Mouse (Mus musculus) E14TG2a.4 (cell line): ENCODE measurements around the gene Thada.
"Not testable (repeated sequence)": the region's sequence is repeated elsewhere in the genome, so short reads cannot be mapped to it uniquely, and the experiment has no call there.

Experiments used
- H3K27me3 ChIP-seq: 2 replicates; pipeline ENCODE4 v1.6.1; 2014; ENCODE audit warnings: low read length, control low read depth; ENCODE audit not compliant: insufficient read depth
- H3K36me3 ChIP-seq: 2 replicates; pipeline ENCODE4 v1.6.1; 2014; ENCODE audit warnings: low read length, control low read depth; ENCODE audit not compliant: insufficient read depth
- H3K4me1 ChIP-seq: replicated peaks from 2 replicates; pipeline ENCODE4 v1.6.1; 2014; ENCODE audit warnings: low read depth, low read length, control low read depth
- H3K4me3 ChIP-seq: replicated peaks from 2 replicates; pipeline ENCODE4 v1.5.1; 2014; ENCODE audit warnings: mild to moderate bottlenecking, low read length
- H3K9me3 ChIP-seq: 2 replicates; pipeline ENCODE4 v1.6.1; 2014; ENCODE audit warnings: low read length, control low read depth
- CTCF ChIP-seq: conservative IDR thresholded peaks from 2 replicates; pipeline ENCODE4 v1.5.1; 2014; ENCODE audit warnings: low read length
- NANOG ChIP-seq: IDR thresholded peaks from 2 replicates; pipeline ENCODE4 v1.6.1; 2014; ENCODE audit warnings: borderline replicate concordance, low read length, mixed read lengths
- POU5F1 ChIP-seq: IDR thresholded peaks from 2 replicates; pipeline ENCODE4 v1.6.1; 2014; ENCODE audit warnings: low read length, borderline replicate concordance

The Thada gene

DNA sequence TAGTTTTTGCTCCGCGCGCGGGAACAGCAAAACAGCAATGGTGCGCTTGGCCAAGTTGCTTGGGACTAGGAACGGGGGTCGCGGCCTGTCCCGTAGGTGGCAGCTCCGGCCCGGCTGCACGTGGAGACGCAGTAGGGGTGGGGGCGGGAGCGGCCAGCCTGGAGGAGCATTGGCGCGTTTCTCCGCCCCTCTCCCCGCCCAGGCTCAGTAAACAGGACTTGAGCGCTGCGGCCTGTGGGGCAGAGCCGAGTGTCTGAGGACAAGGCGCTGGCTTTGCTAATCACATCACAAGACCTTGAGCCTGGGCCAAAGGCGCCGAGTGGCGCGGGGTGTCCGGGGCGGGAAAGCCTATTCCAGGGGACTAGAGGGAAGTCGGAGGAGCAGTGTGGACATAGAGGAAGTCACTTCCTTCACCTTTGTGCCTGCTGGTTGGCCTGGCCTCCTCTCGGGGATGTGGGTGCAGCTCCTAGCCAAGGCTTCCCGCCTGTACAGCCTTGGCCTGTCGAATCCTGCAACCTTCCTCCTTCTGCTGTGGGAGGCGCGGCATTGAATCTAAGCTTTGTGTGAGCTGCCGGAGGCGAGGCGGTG lies 277.5 kb downstream of the Thada start:
- H3K4me3 ChIP-seq: peak overlapping the region; percentile 87
- TF ChIP-seq POU5F1 (no peak), NANOG (no peak), CTCF (no peak)
- H3K27me3 ChIP-seq: peaks cover 5% of the 10 kb centered on the region; the same call in 1 of the 2 replicates
- peaks cover 33% of the 10 kb centered on the region for H3K4me1 ChIP-seq
- H3K9me3 ChIP-seq: no peaks in the 10 kb centered on the region
- H3K36me3 ChIP-seq: peaks cover 44% of the 10 kb centered on the region

DNA sequence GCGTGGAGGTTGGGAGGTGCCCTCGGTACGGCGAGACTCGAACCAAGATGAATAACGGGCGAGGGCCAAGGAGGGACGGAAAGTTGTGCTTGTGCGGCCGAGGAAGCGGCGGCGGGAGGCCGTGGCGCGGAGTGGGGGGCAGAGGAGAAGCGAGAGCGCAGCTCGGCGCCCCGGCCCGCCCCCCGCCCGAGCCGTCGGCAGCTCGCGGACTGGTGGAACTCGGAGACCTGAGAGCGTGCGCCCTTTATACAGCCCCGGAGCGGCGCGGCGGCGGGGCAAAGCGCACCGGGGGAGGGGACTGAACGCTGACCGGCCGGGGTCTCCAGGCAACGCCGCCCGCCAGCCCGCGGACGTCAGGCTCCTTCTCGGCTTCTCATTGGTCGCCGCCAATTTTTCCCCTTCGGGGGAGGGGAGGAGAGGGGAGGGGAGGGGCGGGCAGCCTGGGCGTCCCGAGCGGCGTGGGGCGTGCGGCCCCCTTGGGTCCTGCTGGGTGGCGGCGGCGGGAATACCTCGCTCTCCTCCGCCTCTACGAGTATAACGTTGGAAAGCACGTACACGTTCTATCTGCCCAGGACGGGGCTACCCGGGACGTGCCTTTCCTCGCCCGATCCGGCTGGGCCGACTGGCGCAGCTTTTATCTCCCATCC lies 278.2 kb downstream of the Thada start, which contains the start of gene Zfp36l2:
TSS of gene Zfp36l2 (minus strand) at position 221 of the 647 bp plus-strand sequence.
- no peak for TF ChIP-seq POU5F1
- no peak for TF ChIP-seq NANOG
- no peak for TF ChIP-seq CTCF
- peak within 1 kb of the TSS; percentile 87 for H3K4me3 ChIP-seq
- H3K27me3 ChIP-seq: peaks cover 5% of the 10 kb centered on the region; the same call in 1 of the 2 replicates
- H3K9me3 ChIP-seq: no peaks in the 10 kb centered on the region
- peaks cover 39% of the 10 kb centered on the region for H3K4me1 ChIP-seq
- peaks cover 38% of the 10 kb centered on the region for H3K36me3 ChIP-seq

DNA sequence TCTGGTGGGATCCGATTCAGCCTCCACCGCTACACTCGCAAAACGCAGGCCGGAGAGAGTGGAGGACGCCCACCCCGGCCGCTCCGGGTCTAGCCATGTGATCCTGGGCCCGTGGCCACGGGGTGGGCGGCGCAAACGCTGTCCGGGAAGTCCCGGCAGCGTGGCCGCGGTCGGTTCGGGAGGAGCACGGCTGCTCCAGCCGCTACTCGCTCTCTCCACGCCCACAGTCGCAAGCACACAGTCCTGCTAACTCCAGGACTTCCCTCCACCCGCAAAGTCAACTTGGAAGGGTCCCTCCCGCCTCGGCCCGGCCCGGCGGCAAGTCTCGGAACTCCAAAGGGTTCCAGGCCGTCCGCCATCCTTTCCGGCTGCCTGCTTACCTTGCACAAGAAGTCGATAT lies 278.7 kb downstream of the Thada start:
- not testable (repeated sequence) for H3K27me3 ChIP-seq, H3K9me3 ChIP-seq
- Histone ChIP-seq H3K4me3 (peak overlapping the region; percentile 87), H3K36me3 (peaks cover 32% of the 10 kb centered on the region), H3K4me1 (peaks cover 44% of the 10 kb centered on the region)

DNA sequence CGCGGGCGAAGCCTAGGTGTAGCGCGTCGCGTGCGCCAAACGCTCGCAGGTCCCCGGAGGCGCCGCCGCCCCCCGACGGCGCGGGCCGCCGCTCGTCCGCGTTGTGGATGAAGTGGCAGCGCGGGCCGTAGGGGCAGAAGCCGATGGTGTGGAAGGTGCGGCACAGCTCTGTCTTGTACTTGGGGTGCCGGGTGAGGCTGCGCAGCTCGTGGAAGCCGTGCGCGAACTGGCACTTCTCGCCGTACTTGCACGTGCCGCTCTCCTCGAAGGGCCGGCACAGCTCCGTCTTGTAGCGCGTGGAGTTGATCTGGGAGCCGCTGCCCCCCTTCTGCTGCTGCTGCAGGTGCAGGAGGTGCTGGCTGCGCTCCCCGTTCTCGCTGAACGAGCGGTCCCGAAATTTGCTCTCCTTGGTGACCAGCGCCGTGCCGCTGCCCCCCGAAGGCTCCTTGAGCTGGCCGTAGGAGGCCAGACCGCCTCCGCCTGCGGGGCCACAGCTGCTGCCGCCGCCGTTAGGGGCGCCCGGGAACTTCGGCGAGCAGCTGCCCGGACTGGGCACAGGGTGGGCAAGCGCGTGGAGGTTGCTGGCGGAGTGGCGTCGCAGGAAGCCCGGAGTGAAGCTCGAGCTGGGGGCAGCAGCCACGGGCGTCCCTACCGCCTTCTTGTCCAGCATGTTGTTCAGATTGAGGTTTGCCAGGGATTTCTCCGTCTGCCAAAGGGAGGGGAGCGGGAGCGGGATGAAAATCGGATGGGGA lies 279.4 kb downstream of the Thada start:
- H3K36me3 ChIP-seq: peaks cover 26% of the 10 kb centered on the region
- peak overlapping the region; percentile 87 for H3K4me3 ChIP-seq
- no peaks in the 10 kb centered on the region for H3K9me3 ChIP-seq
- H3K27me3 ChIP-seq: peaks cover 5% of the 10 kb centered on the region; the same call in 1 of the 2 replicates
- H3K4me1 ChIP-seq: peaks cover 51% of the 10 kb centered on the region
- TF ChIP-seq CTCF: no peak
- no peak for TF ChIP-seq POU5F1
- no peak for TF ChIP-seq NANOG

DNA sequence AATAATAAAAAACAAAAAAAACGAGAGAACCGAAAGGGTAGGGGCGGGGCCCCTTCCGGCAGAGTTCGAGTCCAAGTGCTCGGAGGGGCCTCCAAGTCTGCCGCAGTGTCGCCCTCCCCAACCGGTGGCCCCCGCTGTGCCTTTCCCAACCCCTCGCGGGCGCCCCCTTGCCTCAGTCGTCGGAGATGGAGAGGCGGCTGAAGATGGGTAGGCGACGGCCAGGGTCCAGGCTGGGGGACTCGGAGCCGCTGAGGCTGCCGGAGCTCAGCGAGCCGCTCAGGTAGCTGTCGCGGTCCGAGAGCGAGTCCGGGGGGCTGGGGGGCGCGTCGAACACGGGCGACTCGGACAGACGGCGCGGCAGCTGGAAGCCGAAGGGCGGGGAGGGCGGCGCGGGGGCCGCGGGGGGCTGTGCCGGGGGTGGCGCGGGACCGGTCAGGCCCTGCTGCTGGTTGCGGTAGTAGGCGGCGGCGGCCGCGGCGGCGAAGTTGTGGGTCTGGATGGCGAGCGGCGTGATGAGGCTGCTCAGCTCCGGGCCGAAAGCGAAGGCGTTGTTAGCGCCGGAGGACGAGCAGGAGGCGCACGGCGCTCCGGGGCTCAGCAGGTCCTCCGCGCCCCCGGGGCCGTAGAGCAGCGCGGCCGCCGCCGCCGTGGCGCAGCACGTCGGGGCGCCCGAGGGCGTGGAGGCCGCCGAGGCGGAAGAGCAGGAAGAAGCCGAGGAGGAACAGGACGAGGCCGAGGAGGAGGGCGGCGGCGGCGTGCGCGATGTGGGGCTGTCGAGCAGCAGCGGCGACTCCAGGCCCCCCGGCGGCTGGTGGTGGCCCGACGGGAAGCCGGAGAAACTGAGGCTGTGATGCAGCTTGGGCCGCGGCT lies 280.2 kb downstream of the Thada start:
- no peaks in the 10 kb centered on the region for H3K9me3 ChIP-seq
- H3K4me1 ChIP-seq: peaks cover 58% of the 10 kb centered on the region
- peaks cover 5% of the 10 kb centered on the region; the same call in 1 of the 2 replicates for H3K27me3 ChIP-seq
- TF ChIP-seq CTCF (no peak), POU5F1 (no peak)
- H3K4me3 ChIP-seq: peak overlapping the region; percentile 87
- H3K36me3 ChIP-seq: peaks cover 19% of the 10 kb centered on the region

DNA sequence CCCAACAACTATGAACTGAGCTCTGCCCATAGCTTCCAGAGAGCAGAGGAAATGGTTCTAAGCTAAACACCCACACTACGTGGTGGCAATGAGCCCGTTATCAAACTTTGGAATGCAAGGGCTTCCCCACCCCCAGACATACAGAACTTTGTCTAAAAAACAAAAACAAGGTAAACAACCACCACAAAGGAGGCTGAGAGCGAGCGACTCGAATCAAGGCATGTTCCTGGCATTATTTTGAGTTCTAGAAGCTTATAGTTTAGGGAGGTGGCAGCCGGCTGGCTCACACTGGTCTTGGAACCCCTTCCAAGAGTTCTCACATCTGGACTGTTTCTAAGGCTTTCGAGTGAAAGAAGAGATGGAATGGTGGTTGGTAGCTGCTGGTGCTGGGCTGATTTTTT lies 281.0 kb downstream of the Thada start:
- H3K27me3 ChIP-seq: peaks cover 5% of the 10 kb centered on the region; the same call in 1 of the 2 replicates
- peaks cover 11% of the 10 kb centered on the region for H3K36me3 ChIP-seq
- H3K4me3 ChIP-seq: peak overlapping the region; percentile 87
- H3K9me3 ChIP-seq: no peaks in the 10 kb centered on the region
- peaks cover 58% of the 10 kb centered on the region for H3K4me1 ChIP-seq
- no peak for TF ChIP-seq POU5F1
- TF ChIP-seq CTCF: no peak
- no peak for TF ChIP-seq NANOG

DNA sequence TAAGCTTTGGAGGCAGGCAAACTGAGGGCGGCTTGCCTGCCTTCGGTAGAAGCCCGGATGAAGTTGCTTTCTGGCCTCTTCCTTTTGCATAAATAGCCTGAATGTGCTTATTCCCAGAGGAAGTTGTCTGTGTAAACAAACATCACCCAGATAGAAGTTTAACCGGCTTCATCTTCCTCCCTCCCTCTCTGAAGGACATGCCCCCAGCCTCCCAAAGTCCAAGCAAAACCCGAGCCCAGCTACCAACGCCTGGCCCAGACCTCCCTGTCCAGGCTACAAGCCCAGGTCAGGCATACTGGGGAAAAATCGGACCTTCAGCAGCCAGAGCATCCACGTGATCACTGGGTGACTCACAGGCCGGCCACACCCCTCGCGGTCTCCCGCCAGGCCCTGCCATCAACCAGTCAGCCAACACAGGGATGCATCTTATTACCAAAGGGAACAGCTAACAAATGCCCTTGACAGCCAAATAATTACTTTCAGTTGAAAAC lies 282.7 kb downstream of the Thada start:
- Histone ChIP-seq H3K36me3 (peaks cover 6% of the 10 kb centered on the region), H3K27me3 (peaks cover 5% of the 10 kb centered on the region; the same call in 1 of the 2 replicates), H3K9me3 (no peaks in the 10 kb centered on the region), H3K4me3 (peak overlapping the region; percentile 67), H3K4me1 (peaks cover 59% of the 10 kb centered on the region)
- TF ChIP-seq NANOG: peak; percentile 49; the same call in 1 of the 2 replicates
- TF ChIP-seq CTCF: no peak
